Mouse (Mus musculus) E14TG2a.4 (cell line): ENCODE data around the gene Polr2f.

Experiments used
- H3K27me3 ChIP-seq: 2 replicates; pipeline ENCODE4 v1.6.1; 2014; ENCODE audit warnings: low read length, control low read depth; ENCODE audit not compliant: insufficient read depth
- H3K36me3 ChIP-seq: 2 replicates; pipeline ENCODE4 v1.6.1; 2014; ENCODE audit warnings: low read length, control low read depth; ENCODE audit not compliant: insufficient read depth
- H3K4me1 ChIP-seq: replicated peaks from 2 replicates; pipeline ENCODE4 v1.6.1; 2014; ENCODE audit warnings: low read depth, low read length, control low read depth
- H3K4me3 ChIP-seq: replicated peaks from 2 replicates; pipeline ENCODE4 v1.5.1; 2014; ENCODE audit warnings: mild to moderate bottlenecking, low read length
- H3K9me3 ChIP-seq: 2 replicates; pipeline ENCODE4 v1.6.1; 2014; ENCODE audit warnings: low read length, control low read depth
- CTCF ChIP-seq: conservative IDR thresholded peaks from 2 replicates; pipeline ENCODE4 v1.5.1; 2014; ENCODE audit warnings: low read length
- NANOG ChIP-seq: IDR thresholded peaks from 2 replicates; pipeline ENCODE4 v1.6.1; 2014; ENCODE audit warnings: borderline replicate concordance, low read length, mixed read lengths
- POU5F1 ChIP-seq: IDR thresholded peaks from 2 replicates; pipeline ENCODE4 v1.6.1; 2014; ENCODE audit warnings: low read length, borderline replicate concordance

The Polr2f gene

DNA sequence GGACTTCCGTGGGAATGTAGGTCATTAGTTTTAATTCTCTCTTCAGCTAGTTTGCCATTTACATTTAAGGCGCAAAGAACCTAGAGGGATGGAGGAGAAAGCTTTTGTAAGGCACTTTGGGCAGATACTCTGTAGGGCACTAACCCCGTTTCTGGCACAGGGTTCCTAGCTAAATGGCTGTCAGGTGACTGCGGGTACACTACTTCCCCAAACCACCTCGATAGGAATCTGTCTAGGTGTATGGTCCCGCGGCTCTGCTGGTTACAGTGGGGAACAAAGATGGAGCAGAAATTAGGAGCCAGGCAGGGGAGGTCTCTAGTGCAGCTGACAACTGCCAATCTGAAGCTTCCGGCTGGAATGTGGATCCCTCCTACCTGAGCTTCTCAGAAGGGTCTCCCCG is 30.8 kb upstream of the Polr2f start:
- Histone ChIP-seq H3K4me3 (peak overlapping the region; percentile 92), H3K9me3 (no peaks in the 10 kb centered on the region), H3K36me3 (no peaks in the 10 kb centered on the region; the same call in 1 of the 2 replicates), H3K4me1 (peaks cover 43% of the 10 kb centered on the region), H3K27me3 (peaks cover 47% of the 10 kb centered on the region)
- TF ChIP-seq NANOG (no peak), POU5F1 (no peak), CTCF (no peak)

DNA sequence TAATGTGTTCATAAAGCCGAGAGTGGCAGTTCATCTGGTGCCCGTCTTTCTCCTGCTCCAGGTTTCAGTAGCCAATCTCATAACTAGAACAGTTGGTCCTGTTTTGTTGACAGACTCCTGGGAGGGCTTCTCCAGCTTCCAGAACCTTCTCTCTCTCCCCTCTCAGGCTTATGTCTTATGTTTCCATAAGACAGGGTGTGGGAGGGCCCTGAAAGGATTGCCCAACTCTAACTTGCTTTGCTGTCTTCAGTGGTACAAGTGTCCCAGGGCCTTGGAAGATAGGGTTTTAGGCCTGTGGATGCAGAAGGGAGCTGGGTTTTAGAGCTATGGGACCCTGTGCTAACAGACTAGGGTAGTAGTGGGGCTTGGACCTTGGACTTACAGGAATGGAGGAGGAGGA is 30.3 kb upstream of the Polr2f start:
- Histone ChIP-seq H3K36me3 (no peaks in the 10 kb centered on the region; the same call in 1 of the 2 replicates), H3K27me3 (peaks cover 47% of the 10 kb centered on the region), H3K4me3 (0 out of 2 replicates have a peak overlapping the region, but pooled peaks have one; percentile 92), H3K9me3 (no peaks in the 10 kb centered on the region), H3K4me1 (peaks cover 45% of the 10 kb centered on the region)
- TF ChIP-seq CTCF = no peak
- no peak for TF ChIP-seq NANOG
- no peak for TF ChIP-seq POU5F1

GRCm38 (mm10) chr15:79111774-79112173 is 29.0 kb upstream of the Polr2f start:
- Histone ChIP-seq H3K4me1 (peaks cover 54% of the 10 kb centered on the region), H3K4me3 (no peak overlapping the region), H3K27me3 (peaks cover 40% of the 10 kb centered on the region), H3K9me3 (no peaks in the 10 kb centered on the region), H3K36me3 (no peaks in the 10 kb centered on the region; the same call in 1 of the 2 replicates)
- TF ChIP-seq NANOG = no peak

DNA sequence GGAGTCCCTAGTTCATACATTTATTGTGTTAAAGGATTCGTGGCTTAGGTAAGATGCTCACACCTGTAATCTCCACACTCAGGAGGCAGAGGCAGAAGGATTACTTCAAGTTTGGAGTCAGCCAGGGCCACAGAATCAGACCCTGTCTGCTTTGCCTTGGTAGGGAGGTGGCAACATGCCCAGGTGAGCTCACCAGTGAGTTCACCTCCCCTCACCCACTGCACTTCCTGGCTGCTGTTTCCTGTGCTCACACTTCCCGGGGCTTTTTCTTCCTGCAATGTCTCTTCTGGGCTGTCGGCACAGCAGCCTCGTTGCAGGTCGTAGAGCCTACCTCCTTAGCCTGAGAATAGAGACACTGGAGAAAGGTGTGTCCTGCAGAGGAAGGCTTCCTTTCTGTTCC is 25.5 kb upstream of the Polr2f start:
- peaks cover 17% of the 10 kb centered on the region for H3K27me3 ChIP-seq
- TF ChIP-seq POU5F1 (no peak), CTCF (no peak), NANOG (no peak)

DNA sequence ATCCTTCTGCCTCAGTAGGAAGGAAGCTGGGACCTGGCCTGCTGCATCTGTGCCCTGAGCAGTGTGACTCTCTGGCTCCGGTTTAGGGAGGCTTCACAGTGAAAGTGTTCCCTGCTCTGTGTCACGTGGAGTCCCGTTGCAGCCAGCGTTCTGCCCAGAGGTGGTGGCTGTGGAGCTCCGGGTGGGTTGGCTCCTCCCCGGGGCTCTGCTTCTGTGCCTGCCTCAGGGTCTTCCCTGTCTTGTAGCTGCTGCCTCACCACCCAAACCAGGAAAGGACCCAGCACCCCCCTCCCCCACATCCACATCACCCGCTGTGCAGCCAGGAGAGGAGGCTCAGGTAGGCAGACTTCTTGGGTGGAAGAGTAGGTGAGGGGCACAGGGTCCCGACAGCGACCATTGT is 21.3 kb upstream of the Polr2f start:
- Histone ChIP-seq H3K27me3 (no peaks in the 10 kb centered on the region; the same call in 1 of the 2 replicates), H3K9me3 (no peaks in the 10 kb centered on the region), H3K4me1 (peaks cover 65% of the 10 kb centered on the region), H3K36me3 (peaks cover 5% of the 10 kb centered on the region), H3K4me3 (no peak overlapping the region)
- TF ChIP-seq POU5F1 (no peak), NANOG (no peak), CTCF (no peak)

More for the DNA sequence above, 25.5 kb upstream of the Polr2f start:
- Histone ChIP-seq H3K4me1 (peaks cover 63% of the 10 kb centered on the region), H3K4me3 (no peak overlapping the region), H3K36me3 (no peaks in the 10 kb centered on the region; the same call in 1 of the 2 replicates), H3K9me3 (no peaks in the 10 kb centered on the region)

DNA sequence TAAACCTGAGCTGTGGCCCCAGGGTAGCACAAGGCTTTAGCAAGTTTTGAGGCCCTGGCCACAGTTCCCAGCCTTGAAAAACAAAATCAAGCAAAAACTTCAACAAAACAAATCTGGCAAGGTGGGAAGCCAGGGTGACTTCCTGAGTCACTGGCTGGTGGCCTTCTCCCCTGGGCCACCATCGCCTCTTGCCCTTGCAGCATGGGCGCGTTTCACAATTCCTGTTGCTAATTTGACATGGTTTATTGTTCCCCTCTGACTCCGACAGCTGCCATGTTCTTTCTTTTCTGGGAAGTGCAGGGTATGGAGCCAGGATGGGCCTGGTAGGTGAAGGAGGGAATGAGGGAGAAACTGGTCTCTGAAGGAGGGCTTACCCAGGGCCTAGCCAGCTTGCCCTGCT is 18.7 kb upstream of the Polr2f start:
- no peak for TF ChIP-seq NANOG
- no peak overlapping the region for H3K4me3 ChIP-seq
- peaks cover 54% of the 10 kb centered on the region for H3K4me1 ChIP-seq
- peaks cover 12% of the 10 kb centered on the region for H3K36me3 ChIP-seq
- H3K9me3 ChIP-seq = no peaks in the 10 kb centered on the region
- no peaks in the 10 kb centered on the region; the same call in 1 of the 2 replicates for H3K27me3 ChIP-seq

GRCm38 (mm10) chr15:79122546-79122945 is 18.3 kb upstream of the Polr2f start:
- Histone ChIP-seq H3K36me3 (peaks cover 16% of the 10 kb centered on the region), H3K4me3 (no peak overlapping the region), H3K9me3 (no peaks in the 10 kb centered on the region), H3K4me1 (peaks cover 54% of the 10 kb centered on the region), H3K27me3 (no peaks in the 10 kb centered on the region; the same call in 1 of the 2 replicates)
- TF ChIP-seq POU5F1 = no peak
- no peak for TF ChIP-seq NANOG
- TF ChIP-seq CTCF = no peak

- no peaks in the 10 kb centered on the region for H3K9me3 ChIP-seq
- peaks cover 56% of the 10 kb centered on the region for H3K4me1 ChIP-seq
- no peaks in the 10 kb centered on the region; the same call in 1 of the 2 replicates for H3K27me3 ChIP-seq
- no peak for TF ChIP-seq NANOG
- TF ChIP-seq CTCF = no peak
- TF ChIP-seq POU5F1 = no peak
- H3K4me3 ChIP-seq = no peak overlapping the region
- peaks cover 18% of the 10 kb centered on the region for H3K36me3 ChIP-seq
Observed at GRCm38 (mm10) chr15:79123751-79124150, 17.1 kb upstream of the Polr2f start.

DNA sequence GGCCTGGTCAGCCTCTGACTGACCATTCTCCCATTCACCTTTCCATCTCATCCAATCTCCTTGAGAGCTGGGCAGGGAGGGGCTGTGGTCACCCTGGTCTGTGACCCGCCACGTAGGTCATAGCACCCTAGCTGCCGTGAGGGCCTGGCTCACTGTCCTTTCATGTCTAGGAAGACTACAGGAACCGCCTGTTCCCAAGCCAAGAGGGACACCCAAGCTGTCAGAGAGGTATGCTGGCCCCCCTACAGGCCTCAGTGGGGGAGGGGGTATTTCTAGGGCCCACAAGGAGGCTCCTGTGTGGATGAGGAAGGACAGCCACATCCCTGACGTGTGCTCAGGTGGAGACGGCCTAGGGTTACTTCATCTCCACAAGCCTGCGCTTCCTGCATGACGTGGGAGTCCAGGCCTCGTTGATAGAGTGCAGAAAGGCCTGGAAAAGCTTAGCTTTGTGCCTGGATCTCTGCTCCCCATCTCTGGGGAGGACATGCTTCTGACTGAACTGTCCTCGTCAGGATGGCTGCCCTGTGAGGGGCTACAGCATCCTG is 16.4 kb upstream of the Polr2f start:
- no peaks in the 10 kb centered on the region; the same call in 1 of the 2 replicates for H3K27me3 ChIP-seq
- H3K36me3 ChIP-seq = peaks cover 19% of the 10 kb centered on the region
- H3K4me3 ChIP-seq = no peak overlapping the region
- H3K4me1 ChIP-seq = peaks cover 57% of the 10 kb centered on the region
- TF ChIP-seq NANOG (no peak), CTCF (no peak), POU5F1 (no peak)
- H3K9me3 ChIP-seq = no peaks in the 10 kb centered on the region
